Mouse (Mus musculus) embryonic facial prominence, embryonic 14.5 days (tissue): ENCODE results near the gene 1700015G11Rik. TPM values are rescaled to one million over a fixed set of nuclear protein-coding genes. Genes with fewer than 3 reads are reported as not detected.

ENCODE experiments used
- ATAC-seq: fragments of 200-750 bp; cut with Nextera tagmentation; 2 replicates; pipeline ENCODE4 v1.8.0; 2017; ENCODE audit warnings: low read depth, moderate number of reproducible peaks, moderate TSS enrichment
- DNase-seq: peaks from one replicate; pipeline ENCODE4 v3.0.0-alpha.2; 2015; ENCODE audit warnings: low spot score
- H3K27ac ChIP-seq: fragments of 300-500 bp; sonication (generic); replicated peaks from 2 replicates; pipeline ENCODE4 v1.5.1; 2014; ENCODE audit warnings: low read depth, mild to moderate bottlenecking, low read length, moderate library complexity
- H3K27me3 ChIP-seq: fragments of 300-500 bp; sonication (generic); replicated peaks from 2 replicates; pipeline ENCODE4 v1.6.1; 2014; ENCODE audit warnings: low read length; ENCODE audit not compliant: control insufficient read depth, insufficient read depth
- H3K36me3 ChIP-seq: fragments of 300-500 bp; sonication (generic); 2 replicates; pipeline ENCODE4 v1.6.1; 2014; ENCODE audit warnings: low read length, mixed read lengths; ENCODE audit not compliant: control insufficient read depth, insufficient read depth
- H3K4me1 ChIP-seq: fragments of 300-500 bp; sonication (generic); 2 replicates; pipeline ENCODE4 v1.6.1; 2014; ENCODE audit warnings: antibody characterized with exemption, low read length; ENCODE audit not compliant: control insufficient read depth, insufficient read depth
- H3K4me2 ChIP-seq: fragments of 300-500 bp; sonication (generic); 2 replicates; pipeline ENCODE4 v1.6.1; 2014; ENCODE audit warnings: low read depth, mild to moderate bottlenecking, low read length, moderate library complexity, mixed read lengths
- H3K4me3 ChIP-seq: fragments of 300-500 bp; sonication (generic); 2 replicates; pipeline ENCODE4 v1.5.1; 2014; ENCODE audit warnings: low read depth, mild to moderate bottlenecking, low read length
- H3K9ac ChIP-seq: fragments of 300-500 bp; sonication (generic); 2 replicates; pipeline ENCODE4 v1.6.1; 2014; ENCODE audit warnings: low read depth, mild to moderate bottlenecking, low read length, moderate library complexity, mixed read lengths
- H3K9me3 ChIP-seq: fragments of 300-500 bp; sonication (generic); 2 replicates; pipeline ENCODE4 v1.6.1; 2016; ENCODE audit warnings: low read length; ENCODE audit not compliant: control insufficient read depth
- WGBS: fragments of 180-500 bp; shearing (Covaris S2); extraction: QIAGEN DNeasy Blood & Tissue Kit; methylation state at CpG from one replicate; pipeline ENCODE4 v1.1.7; 2014; 5-methylcytosine and 5-hydroxymethylcytosine counted together
- polyA plus RNA-seq: library from polyadenylated mRNA; unstranded; fragments of >200 nt; fragmentation: Nextera tagmentation; extraction: Ambion mirVana; gene quantifications from 2 replicates; pipeline ENCODE4 v1.2.1, GENCODE M21; 2014

Gene 1700015G11Rik
- polyA plus RNA-seq = not detected in 2 replicates

DNA sequence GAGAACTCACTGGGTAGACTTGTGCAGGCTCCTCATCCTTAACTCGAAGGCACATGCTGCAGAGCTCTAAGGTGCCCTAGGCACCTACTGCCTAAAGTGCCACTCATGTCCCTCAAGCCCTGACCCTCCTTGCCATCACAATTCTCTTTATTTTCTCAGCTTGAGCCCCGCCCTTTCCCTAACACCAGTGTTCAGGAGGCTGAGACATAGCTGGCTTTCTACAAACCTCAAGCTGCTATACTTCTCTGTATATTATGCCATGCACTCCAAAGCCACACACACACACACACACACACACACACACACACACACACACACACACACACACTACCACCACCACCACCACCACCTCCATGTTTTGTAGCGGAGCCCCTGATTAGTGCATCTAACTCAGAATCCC is at the start of gene 1700015G11Rik:
TSS of gene 1700015G11Rik (minus strand) at position 101 of the 400 bp plus-strand sequence.
- WGBS = 79% methylated on average over 3 of the region's 3 CpGs
- ATAC-seq (no peak), DNase-seq (no peak)
- no peaks in the 10 kb centered on the region for H3K27me3 ChIP-seq
- H3K4me3 ChIP-seq = no peak within 1 kb of the TSS
- no peaks in the 10 kb centered on the region for H3K9me3 ChIP-seq
- no peak within 1 kb of the TSS for H3K4me2 ChIP-seq
- no peak within 1 kb of the TSS for H3K27ac ChIP-seq
- no peaks in the 10 kb centered on the region for H3K4me1 ChIP-seq
- H3K9ac ChIP-seq = no peak within 1 kb of the TSS
- H3K36me3 ChIP-seq = no peaks in the 10 kb centered on the region

DNA sequence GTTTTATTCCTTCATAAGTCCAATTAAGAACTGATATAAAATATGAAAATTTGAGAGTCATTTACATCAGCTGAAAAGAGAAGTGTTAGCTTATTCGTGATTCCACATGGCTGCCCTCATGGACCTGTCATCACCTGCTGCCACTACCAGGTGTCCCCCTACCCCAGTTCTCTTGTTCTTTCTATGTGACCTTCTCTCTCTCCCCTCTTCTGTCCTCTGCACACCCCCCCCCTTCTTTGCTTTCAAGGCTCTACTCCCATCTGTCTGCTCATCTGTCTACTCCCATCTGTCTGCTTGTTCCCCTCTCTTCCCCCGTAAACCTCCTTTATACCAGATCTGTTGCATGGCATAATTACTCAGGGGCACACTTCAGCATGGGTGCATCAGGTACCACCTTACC is 41.4 kb upstream of the 1700015G11Rik start:
- Histone ChIP-seq H3K4me2 (no peak overlapping the region), H3K36me3 (no peaks in the 10 kb centered on the region), H3K9me3 (no peaks in the 10 kb centered on the region), H3K4me1 (no peaks in the 10 kb centered on the region), H3K9ac (no peak overlapping the region), H3K4me3 (no peak overlapping the region), H3K27me3 (no peaks in the 10 kb centered on the region), H3K27ac (no peak overlapping the region)
- ATAC-seq (no peak), DNase-seq (no peak)
- 80% methylated on average over 2 of the region's 2 CpGs for WGBS

DNA sequence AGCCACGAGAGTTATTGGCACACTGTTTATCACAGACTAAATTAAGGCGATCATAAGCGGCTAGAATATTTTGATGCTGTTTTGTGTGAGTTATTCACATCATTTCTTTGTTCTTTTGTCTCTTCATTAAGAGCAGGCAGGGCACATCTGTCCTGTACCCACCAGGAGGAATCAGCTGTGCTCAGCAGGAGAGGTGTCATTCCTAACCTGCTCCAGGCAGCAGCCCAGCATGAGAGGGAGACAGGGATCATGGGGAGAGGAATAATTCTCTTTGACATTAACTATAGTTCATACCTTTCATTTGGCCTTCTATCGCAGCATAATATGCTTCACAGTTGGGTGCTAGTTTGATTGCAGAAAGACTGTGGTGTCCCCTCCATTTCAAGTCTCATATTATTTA is 40.7 kb upstream of the 1700015G11Rik start:
- 70% methylated on average over 4 of the region's 4 CpGs for WGBS
- Histone ChIP-seq H3K27me3 (no peaks in the 10 kb centered on the region), H3K4me2 (no peak overlapping the region), H3K27ac (no peak overlapping the region), H3K4me1 (no peaks in the 10 kb centered on the region), H3K36me3 (no peaks in the 10 kb centered on the region), H3K9me3 (no peaks in the 10 kb centered on the region), H3K9ac (no peak overlapping the region), H3K4me3 (no peak overlapping the region)
- DNase-seq (no peak), ATAC-seq (no peak)

DNA sequence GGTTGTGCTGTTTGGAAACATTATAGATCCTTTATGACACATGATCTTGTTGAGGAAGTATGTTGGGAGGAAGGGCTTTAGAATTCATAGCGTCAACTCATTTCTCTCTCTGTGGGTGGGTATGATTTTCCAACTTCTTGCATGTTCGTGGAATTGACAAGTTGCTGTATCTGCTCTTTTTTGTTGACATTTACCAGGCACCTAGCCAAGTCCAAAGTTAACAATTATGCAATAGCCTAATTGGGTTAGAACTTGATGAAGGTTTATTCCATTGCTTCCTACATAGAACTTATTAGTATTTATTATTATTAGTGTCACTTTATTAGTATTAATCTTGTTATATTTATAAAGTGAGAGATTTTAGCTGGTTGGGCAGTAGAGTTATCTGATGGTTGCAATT is 40.3 kb upstream of the 1700015G11Rik start:
- H3K27me3 ChIP-seq = no peaks in the 10 kb centered on the region
- no peaks in the 10 kb centered on the region for H3K9me3 ChIP-seq
- 53% methylated on average over 2 of the region's 2 CpGs for WGBS
- H3K36me3 ChIP-seq = no peaks in the 10 kb centered on the region
- H3K4me1 ChIP-seq = no peaks in the 10 kb centered on the region
- H3K9ac ChIP-seq = no peak overlapping the region
- DNase-seq (no peak), ATAC-seq (no peak)
- H3K27ac ChIP-seq = no peak overlapping the region
- H3K4me3 ChIP-seq = no peak overlapping the region
- no peak overlapping the region for H3K4me2 ChIP-seq

- H3K36me3 ChIP-seq = no peaks in the 10 kb centered on the region
- H3K9ac ChIP-seq = no peak overlapping the region
- H3K27me3 ChIP-seq = no peaks in the 10 kb centered on the region
- H3K4me3 ChIP-seq = no peak overlapping the region
- H3K27ac ChIP-seq = no peak overlapping the region
- no peak overlapping the region for H3K4me2 ChIP-seq
- H3K9me3 ChIP-seq = no peaks in the 10 kb centered on the region
- ATAC-seq (no peak), DNase-seq (peak; percentile 55)
- no peaks in the 10 kb centered on the region for H3K4me1 ChIP-seq
- 47% methylated on average over 8 of the region's 8 CpGs for WGBS
These were observed 22.4 kb upstream of the 1700015G11Rik start for GRCm38 (mm10) chr7:52037600-52038582.

- Histone ChIP-seq H3K27ac (no peak overlapping the region), H3K36me3 (no peaks in the 10 kb centered on the region), H3K9ac (no peak overlapping the region), H3K27me3 (no peaks in the 10 kb centered on the region), H3K4me3 (no peak overlapping the region), H3K9me3 (no peaks in the 10 kb centered on the region), H3K4me1 (no peaks in the 10 kb centered on the region), H3K4me2 (no peak overlapping the region)
- 82% methylated on average over 5 of the region's 5 CpGs for WGBS
- no peak for DNase-seq
- no peak for ATAC-seq
These were observed 8.6 kb upstream of the 1700015G11Rik start for GRCm38 (mm10) chr7:52024050-52024626.

DNA sequence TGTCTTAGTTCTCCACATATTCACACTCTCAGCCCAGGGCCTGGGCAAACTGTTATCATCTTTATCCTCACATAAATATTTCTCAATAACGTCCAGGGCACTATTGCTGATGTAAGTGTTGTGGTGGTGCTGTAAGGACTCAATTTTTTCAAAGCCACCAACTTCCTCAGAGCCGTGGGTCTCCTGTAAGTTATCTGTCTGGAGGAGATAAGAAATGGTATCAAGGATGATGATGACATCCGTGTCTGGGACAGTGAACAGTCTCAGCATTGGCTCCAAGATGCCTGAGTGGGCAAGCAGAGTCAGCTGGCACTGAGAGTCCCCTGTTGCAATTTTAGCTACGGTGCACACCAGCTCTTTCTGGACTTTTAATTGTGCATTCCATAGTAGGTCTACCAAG is 6.5 kb upstream of the 1700015G11Rik start:
- H3K4me1 ChIP-seq = no peaks in the 10 kb centered on the region
- no peaks in the 10 kb centered on the region for H3K9me3 ChIP-seq
- no peak overlapping the region for H3K27ac ChIP-seq
- no peaks in the 10 kb centered on the region for H3K36me3 ChIP-seq
- H3K4me3 ChIP-seq = no peak overlapping the region
- no peaks in the 10 kb centered on the region for H3K27me3 ChIP-seq
- no peak overlapping the region for H3K9ac ChIP-seq
- no peak overlapping the region for H3K4me2 ChIP-seq
- WGBS = 86% methylated on average over 4 of the region's 4 CpGs
- DNase-seq = no peak
- no peak for ATAC-seq

- Histone ChIP-seq H3K4me3 (no peak overlapping the region), H3K27me3 (no peaks in the 10 kb centered on the region), H3K4me2 (no peak overlapping the region), H3K4me1 (no peaks in the 10 kb centered on the region), H3K9ac (no peak overlapping the region), H3K27ac (no peak overlapping the region), H3K9me3 (no peaks in the 10 kb centered on the region), H3K36me3 (no peaks in the 10 kb centered on the region)
- DNase-seq (no peak), ATAC-seq (no peak)
- WGBS = 74% methylated on average over 1 of the region's 1 CpGs
These were observed 348 bp downstream of the 1700015G11Rik start for GRCm38 (mm10) chr7:52015180-52015579.
